Mouse (Mus musculus) heart, postnatal 4 days (tissue): ENCODE measurements around the gene Pfkl. TPM values are rescaled to one million over a fixed set of nuclear protein-coding genes. Genes with fewer than 3 reads are reported as not detected.
"Not testable (repeated sequence)": the region's sequence is repeated elsewhere in the genome, so short reads cannot be mapped to it uniquely, and the experiment has no call there.

Experiments used
- DNase-seq: peaks from one replicate; pipeline ENCODE4 v3.0.0; 2021
- total RNA-seq, 2 experiments: library from RNA; stranded (reverse); gene quantifications; 2 replicates each; pipeline ENCODE4 v1.2.3; 2021

Pfkl gene
- total RNA-seq, 2 experiments from 2014 or later, result 118 to 133 TPM

DNA sequence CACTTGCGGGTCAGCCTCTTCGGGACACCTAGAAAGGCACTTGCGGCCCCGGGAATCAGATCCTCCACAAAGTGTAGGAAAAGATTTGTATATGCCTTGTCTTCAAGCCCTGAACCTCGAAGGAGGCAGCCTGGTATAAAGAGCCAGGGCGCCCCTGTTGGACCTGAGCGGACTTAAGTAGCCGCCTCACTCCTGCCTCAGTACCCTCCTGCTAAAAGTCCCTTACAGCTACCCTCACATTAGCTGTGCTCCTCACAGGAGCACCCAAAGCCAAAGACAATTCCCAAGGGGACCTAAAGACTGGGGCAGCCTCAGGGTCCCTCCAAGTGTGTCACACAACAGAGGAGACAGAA, 39.9 kb downstream of the Pfkl start:
- DNase-seq, result no peak

DNA sequence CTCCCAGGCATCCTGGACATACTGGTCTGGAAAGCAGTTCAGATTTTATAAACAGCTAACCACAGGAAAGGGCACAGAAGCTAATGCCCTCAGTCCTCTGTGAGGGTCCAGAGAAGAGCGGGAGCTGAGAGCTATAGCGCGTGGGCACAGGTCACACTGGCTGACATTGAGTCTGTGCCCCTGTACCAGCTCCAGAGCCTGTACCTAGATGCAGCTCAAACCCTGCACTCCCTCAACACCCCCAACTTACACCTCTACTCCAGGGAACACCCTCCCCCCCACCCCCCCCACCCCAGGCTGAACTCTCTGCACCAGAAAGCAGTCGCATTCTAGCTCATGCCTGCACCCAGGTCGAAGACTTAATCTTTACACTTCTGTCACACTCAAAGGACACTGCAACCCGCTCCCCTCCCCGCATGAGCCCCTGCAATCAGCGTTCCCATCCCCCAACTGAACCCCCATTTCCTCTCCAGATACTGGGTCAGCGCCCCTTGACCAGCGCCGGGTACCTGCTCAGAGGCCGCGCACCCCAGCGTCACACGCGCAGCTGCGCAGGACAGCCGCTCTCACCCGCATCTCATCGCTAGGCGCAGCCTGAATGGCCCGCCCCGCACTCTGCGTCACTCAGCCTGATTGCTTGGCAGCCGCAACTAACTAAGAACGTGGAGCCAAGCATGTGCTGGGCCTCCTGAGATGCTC, 40.5 kb downstream of the Pfkl start:
- DNase-seq, result peak; percentile 50

DNA sequence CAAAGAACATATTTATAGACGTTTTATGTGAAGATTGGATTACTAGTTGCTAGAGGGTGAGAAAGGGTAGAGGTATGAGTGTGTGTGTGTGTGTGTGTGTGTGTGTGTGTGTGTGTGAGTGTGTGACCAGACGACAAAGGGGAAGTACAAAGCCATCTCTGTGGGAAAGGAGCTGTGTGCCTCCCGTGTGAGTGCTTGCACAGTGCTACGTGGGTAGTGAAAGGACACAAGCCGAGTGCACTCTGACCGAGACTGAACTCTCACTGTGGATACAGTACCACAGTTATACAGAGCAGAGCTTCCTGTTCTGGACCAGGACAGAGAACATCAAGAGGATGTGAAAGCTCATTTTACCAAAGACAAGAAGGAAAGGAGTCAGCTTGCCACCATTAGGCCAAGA, 45.9 kb downstream of the Pfkl start:
- DNase-seq, result no peak

DNA sequence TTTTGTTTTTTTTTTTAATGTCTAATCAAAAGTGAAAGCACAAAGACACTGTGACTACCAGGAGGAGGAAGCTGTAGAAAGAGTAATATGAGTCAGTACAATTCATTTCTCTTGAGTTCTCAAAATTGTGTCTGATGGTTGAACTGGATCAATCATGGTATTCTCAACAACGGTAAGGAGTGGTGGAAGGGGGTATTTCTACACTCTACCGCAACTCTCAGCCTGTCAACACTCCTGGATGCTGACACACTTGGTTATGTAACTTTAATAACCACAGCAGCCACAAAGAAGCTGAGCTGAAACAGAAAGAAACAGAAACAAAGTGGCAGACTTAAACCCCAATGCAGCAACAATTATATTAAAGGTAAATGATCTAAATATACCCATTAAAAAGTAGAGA, 47.2 kb downstream of the Pfkl start:
- no peak for DNase-seq

DNA sequence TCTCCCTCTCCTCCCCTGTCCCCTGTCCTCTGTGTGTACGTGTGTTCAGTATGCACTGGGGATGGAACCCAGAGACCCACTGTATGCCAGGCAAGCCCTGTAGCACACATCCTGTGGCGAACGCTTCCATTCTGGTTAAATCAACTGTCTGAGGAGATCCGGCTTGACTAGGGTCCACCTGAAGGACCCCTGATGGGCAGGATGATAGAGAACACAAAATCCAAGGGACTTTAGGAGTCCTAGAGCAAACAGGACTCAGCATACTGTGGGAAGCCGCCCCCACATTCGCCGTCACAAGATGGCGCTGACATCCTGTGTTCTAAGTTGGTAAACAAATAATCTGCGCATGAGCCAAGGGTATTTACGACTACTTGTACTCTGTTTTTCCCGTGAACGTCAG, 59.4 kb downstream of the Pfkl start:
- not testable (repeated sequence) for DNase-seq

- DNase-seq, result no peak
Measured at GRCm38 (mm10) chr10:77939685-77940084, 70.2 kb downstream of the Pfkl start.

Other genes with a start within 250 kb of the Pfkl start
- gene Gm3238, start 238.8 kb downstream of the Pfkl start, total RNA-seq, result not detected
- not detected for gene Gm7138, start 233.1 kb downstream of the Pfkl start, total RNA-seq
- not detected for gene Gm3250, start 227.5 kb downstream of the Pfkl start, total RNA-seq
- not detected for gene Gm7137, start 221.9 kb downstream of the Pfkl start, total RNA-seq
- gene Gm9639, start 215.0 kb downstream of the Pfkl start, total RNA-seq, result not detected
- not detected for gene Gm19668, start 210.9 kb downstream of the Pfkl start, total RNA-seq
- gene Gm9507, start 198.2 kb downstream of the Pfkl start, total RNA-seq, result not detected
- not detected for gene Gm2696, start 195.4 kb downstream of the Pfkl start, total RNA-seq
- not detected for gene Krtap10-4, start 183.0 kb downstream of the Pfkl start, total RNA-seq
- gene Krtap10-10, start 174.1 kb downstream of the Pfkl start, total RNA-seq, result not detected
- not detected for gene Gm36176, start 163.3 kb downstream of the Pfkl start, total RNA-seq
- not detected for gene Gm10318, start 157.2 kb downstream of the Pfkl start, total RNA-seq
- gene Gm3285, start 148.1 kb downstream of the Pfkl start, total RNA-seq, result not detected
- 1 to 10 TPM; 1.6 to 1.8 TPM for gene Lrrc3, start 107.5 kb downstream of the Pfkl start, total RNA-seq
- gene Trpm2, start 39.5 kb downstream of the Pfkl start, total RNA-seq, result 1 to 10 TPM in 1 of 2 experiments, under 1 TPM in 1; 0.33 to 1.0 TPM
- gene 1810043G02Rik, start 31.6 kb downstream of the Pfkl start, total RNA-seq, result 10 to 100 TPM; 10.5 to 12.6 TPM
- gene Dnmt3l, start 31.9 kb upstream of the Pfkl start, total RNA-seq, result not detected
- not detected for gene Aire, start 33.5 kb upstream of the Pfkl start, total RNA-seq
- 1 to 10 TPM; 3.8 to 4.6 TPM for gene Icosl, start 59.2 kb upstream of the Pfkl start, total RNA-seq
- 100 to 1,000 TPM; 198 to 215 TPM for gene D10Jhu81e, start 159.7 kb upstream of the Pfkl start, total RNA-seq
- 10 to 100 TPM; 10.2 to 11.0 TPM for gene Pwp2, start 175.1 kb upstream of the Pfkl start, total RNA-seq
- 10 to 100 TPM; 43.6 to 45.3 TPM for gene Trappc10, start 234.6 kb upstream of the Pfkl start, total RNA-seq